Comparison of ENCODE assay signal across 13 mouse cellular contexts in genomic region chr13:100602239-100602902, GRCm38 (mm10). TPM values are rescaled to one million over a fixed set of nuclear protein-coding genes. Genes with fewer than 3 reads are reported as not detected.
DNase-seq lines count a peak whose midpoint lies in the region; ATAC-seq and TF ChIP-seq lines count a peak whose summit lies in the region.
"Had no signal": no experiment of that assay in that cellular context is flagged by ENCODE, and none has a peak within 500 bp of the region (broad histone marks: within the 10 kb centered on the region; RNA-seq: fewer than 3 reads in every experiment).

No protein-coding gene starts in this region.

- 72% methylated on average over 5 of the region's 5 CpGs for WGBS in kidney, embryonic 15.5 days
- 45% methylated on average over 5 of the region's 5 CpGs for WGBS in liver, embryonic 14.5 days (ENCODE audit: insufficient replicate concordance)
- WGBS in stomach, postnatal 0 days, result 60% methylated on average over 5 of the region's 5 CpGs

- peaks cover 4% of the 10 kb centered on the region; the same call in 1 of the 2 replicates for H3K36me3 ChIP-seq in kidney, embryonic 15.5 days
- H3K36me3 ChIP-seq in liver, embryonic 14.5 days (replicated peaks; ENCODE audit: control insufficient read depth, insufficient read depth, low read depth), result no peaks in the 10 kb centered on the region
- no peaks in the 10 kb centered on the region for H3K36me3 ChIP-seq in stomach, postnatal 0 days (ENCODE audit: control insufficient read depth, insufficient read depth, low read length)
- H3K36me3 ChIP-seq: neural tube, embryonic 13.5 days had no signal

- DNase-seq in embryo, embryonic 10.5 days (ENCODE audit: low spot score), result peak; percentile 18
- DNase-seq in embryo, embryonic 10 days (ENCODE audit: low spot score), result no peak
- peak; percentile 41 to 42 (median 41) for DNase-seq in liver, embryonic 14.5 days (ENCODE audit: low read depth in 3 of 3, low spot score in 3 of 3)
- DNase-seq in stomach, postnatal 0 days (ENCODE audit: low spot score), result no peak
- no peak for DNase-seq in left cerebral cortex, postnatal 14 days (ENCODE audit: low spot score in 2 of 2)
- DNase-seq in layer of hippocampus, postnatal 10 days (ENCODE audit: low spot score in 2 of 2), result no peak
- no peak for DNase-seq in right cerebral cortex, postnatal 14 days
- DNase-seq: cerebellum, adult 9-10 months; lung, embryonic 14.5 days; midbrain, embryonic 14.5 days had no signal

- H3K27me3 ChIP-seq in kidney, embryonic 15.5 days, result no peaks in the 10 kb centered on the region
- no peaks in the 10 kb centered on the region for H3K27me3 ChIP-seq in liver, embryonic 14.5 days (ENCODE audit: control insufficient read depth, insufficient read depth, low read length)
- H3K27me3 ChIP-seq in stomach, postnatal 0 days (ENCODE audit: control insufficient read depth, insufficient read depth, low read length), result no peaks in the 10 kb centered on the region
- H3K27me3 ChIP-seq: neural tube, embryonic 13.5 days had no signal

- no peak for TF ChIP-seq EP300 in liver, embryonic 14.5 days (IDR thresholded peaks at IDR 0.05; ENCODE audit: low read depth)
- no peak for TF ChIP-seq EP300 in stomach, postnatal 0 days (optimal IDR thresholded peaks at IDR 0.05)

- no peaks in the 10 kb centered on the region for H3K4me1 ChIP-seq in kidney, embryonic 15.5 days
- H3K4me1 ChIP-seq in liver, embryonic 14.5 days (replicated peaks; ENCODE audit: control insufficient read depth in 2 of 2, insufficient read depth in 2 of 2, low read length in 1 of 2), result peaks cover 0 to 11% of the 10 kb centered on the region in 2 experiments; a peak in 3 of 4 replicates
- no peaks in the 10 kb centered on the region for H3K4me1 ChIP-seq in stomach, postnatal 0 days (replicated peaks; ENCODE audit: control insufficient read depth, insufficient read depth)
- H3K4me1 ChIP-seq: neural tube, embryonic 13.5 days had no signal

- intact Hi-C loops in left cerebral cortex, postnatal 14 days (cut with DNase I), result no loop called here

- no peak for TF ChIP-seq CTCF in liver, embryonic 14.5 days (IDR thresholded peaks at IDR 0.05; ENCODE audit: low read depth)
- no peak for TF ChIP-seq CTCF in stomach, postnatal 0 days (IDR thresholded peaks at IDR 0.05; ENCODE audit: low read depth)

- no peak overlapping the region for H3K4me2 ChIP-seq in kidney, embryonic 15.5 days
- 0 out of 2 replicates have a peak overlapping the region, but pooled peaks have one; percentile 22 for H3K4me2 ChIP-seq in liver, embryonic 14.5 days (ENCODE audit: low read depth)
- no peak overlapping the region for H3K4me2 ChIP-seq in stomach, postnatal 0 days (replicated peaks; ENCODE audit: low read depth)
- H3K4me2 ChIP-seq: lung, embryonic 14.5 days; neural tube, embryonic 13.5 days had no signal

- ATAC-seq in kidney, embryonic 15.5 days (replicated peaks; ENCODE audit: low FRiP score), result peak; percentile 93
- ATAC-seq in liver, embryonic 14.5 days (ENCODE audit: insufficient read depth), result peak; percentile 79
- ATAC-seq in stomach, postnatal 0 days (ENCODE audit: low FRiP score, low TSS enrichment), result peak; percentile 43

- H3K4me3 ChIP-seq in kidney, embryonic 15.5 days (replicated peaks), result no peak overlapping the region
- no peak overlapping the region for H3K4me3 ChIP-seq in liver, embryonic 14.5 days (ENCODE audit: insufficient read depth in 1 of 2, low read depth in 2 of 2, low read length in 2 of 2)
- no peak overlapping the region for H3K4me3 ChIP-seq in stomach, postnatal 0 days (ENCODE audit: low read depth, low read length)
- H3K4me3 ChIP-seq: left cerebral cortex, adult 2 months; neural tube, embryonic 13.5 days had no signal

- H3K9ac ChIP-seq in kidney, embryonic 15.5 days, result no peak overlapping the region
- no peak overlapping the region for H3K9ac ChIP-seq in liver, embryonic 14.5 days (replicated peaks)
- no peak overlapping the region for H3K9ac ChIP-seq in stomach, postnatal 0 days (ENCODE audit: low read length)
- H3K9ac ChIP-seq: lung, embryonic 14.5 days; neural tube, embryonic 13.5 days had no signal

- H3K9me3 ChIP-seq in kidney, embryonic 15.5 days (replicated peaks), result no peaks in the 10 kb centered on the region
- H3K9me3 ChIP-seq in liver, embryonic 14.5 days (ENCODE audit: control insufficient read depth, low read length), result no peaks in the 10 kb centered on the region
- no peaks in the 10 kb centered on the region for H3K9me3 ChIP-seq in stomach, postnatal 0 days (ENCODE audit: control insufficient read depth, low read length)
- H3K9me3 ChIP-seq: neural tube, embryonic 13.5 days had no signal

- H3K27ac ChIP-seq in kidney, embryonic 15.5 days, result peak overlapping the region; percentile 54; the same call in 1 of the 2 replicates
- H3K27ac ChIP-seq in liver, embryonic 14.5 days, result peak overlapping the region; percentile 28; the same call in 1 of the 2 replicates
- no peak overlapping the region for H3K27ac ChIP-seq in stomach, postnatal 0 days (replicated peaks)
- H3K27ac ChIP-seq: left cerebral cortex, adult 2 months; neural tube, embryonic 13.5 days had no signal

RNA-seq across cellular contexts. Expression of gene Marveld2, which starts 14.4 kb away (rescaled TPM):
- polyA plus RNA-seq in kidney, embryonic 15.5 days (2015; fragmentation: Nextera tagmentation; extraction: Ambion mirVana), result 14.0 and 15.3 TPM in 2 replicates
- polyA plus RNA-seq in liver, embryonic 14.5 days (2012; rRNA removed), result 3.0 and 4.0 TPM in 2 replicates
- polyA plus RNA-seq in liver, embryonic 14.5 days (2014; fragmentation: Nextera tagmentation; extraction: Ambion mirVana), result 5.9 and 6.5 TPM in 2 replicates
- polyA plus RNA-seq in stomach, postnatal 0 days (2015; fragmentation: Nextera tagmentation; extraction: Ambion mirVana), result 11.3 and 11.5 TPM in 2 replicates
- 1 to 10 TPM; 1.2 to 1.8 TPM for total RNA-seq in left cerebral cortex, postnatal 14 days (2021)
- 1 to 10 TPM; 1.9 to 2.8 TPM for total RNA-seq in layer of hippocampus, postnatal 10 days (2021)

RNA-seq across cellular contexts. Expression of gene Ak6, which starts 48.4 kb away (rescaled TPM):
- 268 and 298 TPM in 2 replicates for polyA plus RNA-seq in kidney, embryonic 15.5 days (2015; fragmentation: Nextera tagmentation; extraction: Ambion mirVana)
- 74.2 and 111 TPM in 2 replicates for polyA plus RNA-seq in liver, embryonic 14.5 days (2012; rRNA removed)
- polyA plus RNA-seq in liver, embryonic 14.5 days (2014; fragmentation: Nextera tagmentation; extraction: Ambion mirVana), result 183 and 191 TPM in 2 replicates
- polyA plus RNA-seq in stomach, postnatal 0 days (2015; fragmentation: Nextera tagmentation; extraction: Ambion mirVana), result 163 and 164 TPM in 2 replicates
- 10 to 100 TPM; 91.6 to 91.8 TPM for total RNA-seq in left cerebral cortex, postnatal 14 days (2021)
- 100 to 1,000 TPM in 1 of 2 experiments, 10 to 100 TPM in 1; 93.8 to 114 TPM for total RNA-seq in layer of hippocampus, postnatal 10 days (2021)

RNA-seq across cellular contexts. Expression of gene Rad17, which starts 48.5 kb away (rescaled TPM):
- polyA plus RNA-seq in kidney, embryonic 15.5 days (2015; fragmentation: Nextera tagmentation; extraction: Ambion mirVana), result 21.0 and 24.0 TPM in 2 replicates
- polyA plus RNA-seq in liver, embryonic 14.5 days (2012; rRNA removed), result 4.9 and 8.5 TPM in 2 replicates
- 13.6 TPM in 2 replicates for polyA plus RNA-seq in liver, embryonic 14.5 days (2014; fragmentation: Nextera tagmentation; extraction: Ambion mirVana)
- polyA plus RNA-seq in stomach, postnatal 0 days (2015; fragmentation: Nextera tagmentation; extraction: Ambion mirVana), result 11.7 and 13.0 TPM in 2 replicates
- 10 to 100 TPM; 12.8 to 13.1 TPM for total RNA-seq in left cerebral cortex, postnatal 14 days (2021)
- 10 to 100 TPM; 13.6 to 13.9 TPM for total RNA-seq in layer of hippocampus, postnatal 10 days (2021)

RNA-seq across cellular contexts. Expression of gene Taf9, which starts 49.0 kb away (rescaled TPM):
- 13.7 and 13.9 TPM in 2 replicates for polyA plus RNA-seq in kidney, embryonic 15.5 days (2015; fragmentation: Nextera tagmentation; extraction: Ambion mirVana)
- polyA plus RNA-seq in liver, embryonic 14.5 days (2012; rRNA removed), result 5.5 and 10.0 TPM in 2 replicates
- 18.0 and 20.8 TPM in 2 replicates for polyA plus RNA-seq in liver, embryonic 14.5 days (2014; fragmentation: Nextera tagmentation; extraction: Ambion mirVana)
- polyA plus RNA-seq in stomach, postnatal 0 days (2015; fragmentation: Nextera tagmentation; extraction: Ambion mirVana), result 9.6 and 10.9 TPM in 2 replicates
- 10 to 100 TPM; 24.4 to 31.4 TPM for total RNA-seq in left cerebral cortex, postnatal 14 days (2021)
- 10 to 100 TPM; 24.1 to 32.1 TPM for total RNA-seq in layer of hippocampus, postnatal 10 days (2021)

RNA-seq across cellular contexts. Expression of gene Ocln, which starts 49.9 kb away (rescaled TPM):
- 26.1 and 27.4 TPM in 2 replicates for polyA plus RNA-seq in kidney, embryonic 15.5 days (2015; fragmentation: Nextera tagmentation; extraction: Ambion mirVana)
- polyA plus RNA-seq in liver, embryonic 14.5 days (2012; rRNA removed), result 2.1 and 2.4 TPM in 2 replicates
- 4.8 and 5.9 TPM in 2 replicates for polyA plus RNA-seq in liver, embryonic 14.5 days (2014; fragmentation: Nextera tagmentation; extraction: Ambion mirVana)
- polyA plus RNA-seq in stomach, postnatal 0 days (2015; fragmentation: Nextera tagmentation; extraction: Ambion mirVana), result 65.7 and 66.0 TPM in 2 replicates
- total RNA-seq in left cerebral cortex, postnatal 14 days (2021), result 10 to 100 TPM; 10.1 to 10.8 TPM
- 10 to 100 TPM; 14.7 to 15.8 TPM for total RNA-seq in layer of hippocampus, postnatal 10 days (2021)

Comparison
In these comparisons a context has a peak if more than half of its experiments do, and no peak if none do; other contexts are left out.
1. DNase-seq: peak in embryo, embryonic 10.5 days (single experiment) and liver, embryonic 14.5 days (3 of 3); none in embryo, embryonic 10 days (single experiment), stomach, postnatal 0 days (single experiment), left cerebral cortex, postnatal 14 days (0 of 2), layer of hippocampus, postnatal 10 days (0 of 2) and right cerebral cortex, postnatal 14 days (single experiment).
2. ATAC-seq: peak in every context shown above with its lines; median percentile 93 in kidney, embryonic 15.5 days; 79 in liver, embryonic 14.5 days; 43 in stomach, postnatal 0 days.